Mouse (Mus musculus): Measurements from ENCODE around the gene Irak1.

DNA sequence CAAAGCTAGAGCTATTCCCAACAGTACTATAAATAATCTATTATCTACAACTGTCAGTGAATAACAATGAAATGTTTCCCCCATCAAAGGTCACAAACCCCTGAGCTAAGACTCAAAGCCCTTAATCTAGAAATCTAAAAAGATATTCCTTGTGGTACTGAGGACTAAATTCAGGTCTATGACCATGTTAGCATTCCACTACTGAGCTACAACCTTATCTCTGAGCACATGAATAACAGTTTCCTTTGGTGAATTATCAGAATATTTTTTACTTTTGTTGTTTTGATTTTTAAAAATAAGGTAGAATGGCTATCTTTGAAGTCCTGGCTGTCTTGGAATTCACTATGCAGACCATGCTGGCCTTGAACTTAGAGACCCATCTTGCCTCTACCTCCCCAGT lies 47.1 kb upstream of the Irak1 start:
- no peak for TF ChIP-seq POLR2A (IDR thresholded peaks at IDR 0.05; ENCODE audit: low read depth, low read length)
- TF ChIP-seq CTCF (IDR thresholded peaks at IDR 0.05; ENCODE audit: extremely low read depth, insufficient read depth, insufficient read length, insufficient replicate concordance): no peak

All from spleen, adult 2 months (tissue).